In genomic region chr1:153746119-153746670, GRCm38 (mm10) we compare ENCODE assay signal across 11 mouse cellular contexts. TPM values are rescaled to one million over a fixed set of nuclear protein-coding genes. Genes with fewer than 3 reads are reported as not detected.
DNase-seq lines count a peak whose midpoint lies in the region; ATAC-seq and TF ChIP-seq lines count a peak whose summit lies in the region.
"Had no signal": no experiment of that assay in that cellular context is flagged by ENCODE, and none has a peak within 500 bp of the region (broad histone marks: within the 10 kb centered on the region; RNA-seq: fewer than 3 reads in every experiment).

No protein-coding gene starts in this region.

- TF ChIP-seq POLR2A in MEL (IDR thresholded peaks at IDR 0.05; ENCODE audit: control insufficient read depth in 1 of 2, insufficient read depth in 1 of 2, low read depth in 1 of 2, low read length in 2 of 2, poor library complexity in 1 of 2), result no peak

- no peaks in the 10 kb centered on the region for H3K9me3 ChIP-seq in forebrain, embryonic 11.5 days (ENCODE audit: control insufficient read depth, low read length)
- H3K9me3 ChIP-seq in forebrain, embryonic 10.5 days, result no peaks in the 10 kb centered on the region
- no peaks in the 10 kb centered on the region for H3K9me3 ChIP-seq in MEL (replicated peaks; ENCODE audit: insufficient read depth, low read length)
- no peaks in the 10 kb centered on the region for H3K9me3 ChIP-seq in hindbrain, embryonic 12.5 days (replicated peaks)
- H3K9me3 ChIP-seq in stomach, postnatal 0 days (ENCODE audit: control insufficient read depth, low read length), result no peaks in the 10 kb centered on the region
- H3K9me3 ChIP-seq: G1E; heart, embryonic 13.5 days; liver, embryonic 13.5 days had no signal

- WGBS in forebrain, embryonic 11.5 days, result 78% methylated on average over 14 of the region's 14 CpGs
- 84% methylated on average over 14 of the region's 14 CpGs for WGBS in forebrain, embryonic 10.5 days
- WGBS in hindbrain, embryonic 12.5 days, result 66% methylated on average over 14 of the region's 14 CpGs
- 81% methylated on average over 14 of the region's 14 CpGs for WGBS in stomach, postnatal 0 days

- TF ChIP-seq EP300 in MEL (IDR thresholded peaks at IDR 0.05; ENCODE audit: low read depth in 1 of 2, low read length in 2 of 2), result no peak
- no peak for TF ChIP-seq EP300 in stomach, postnatal 0 days (optimal IDR thresholded peaks at IDR 0.05)

- H3K79me2 ChIP-seq in MEL (ENCODE audit: control insufficient read depth, insufficient read depth, low read length, poor library complexity), result no peaks in the 10 kb centered on the region; the same call in 1 of the 2 replicates

- no peak overlapping the region for H3K9ac ChIP-seq in forebrain, embryonic 11.5 days (ENCODE audit: low read length)
- no peak overlapping the region for H3K9ac ChIP-seq in MEL (ENCODE audit: control insufficient read depth, low read depth, low read length, poor library complexity, severe bottlenecking)
- no peak overlapping the region; the same call in 1 of the 2 replicates for H3K9ac ChIP-seq in hindbrain, embryonic 12.5 days
- H3K9ac ChIP-seq in stomach, postnatal 0 days (ENCODE audit: low read length), result no peak overlapping the region
- H3K9ac ChIP-seq: heart, embryonic 13.5 days; liver, embryonic 13.5 days had no signal

- peaks cover under 1% of the 10 kb centered on the region; the same call in 1 of the 2 replicates for H3K27me3 ChIP-seq in forebrain, embryonic 11.5 days (ENCODE audit: control insufficient read depth, insufficient read depth, low read length)
- peaks cover 38% of the 10 kb centered on the region for H3K27me3 ChIP-seq in forebrain, embryonic 10.5 days (ENCODE audit: poor library complexity, severe bottlenecking)
- no peaks in the 10 kb centered on the region for H3K27me3 ChIP-seq in MEL (ENCODE audit: control insufficient read depth in 1 of 2, insufficient read depth in 2 of 2, low read length in 2 of 2)
- H3K27me3 ChIP-seq in hindbrain, embryonic 12.5 days, result peaks cover 2% of the 10 kb centered on the region; the same call in 1 of the 2 replicates
- H3K27me3 ChIP-seq in stomach, postnatal 0 days (ENCODE audit: control insufficient read depth, insufficient read depth, low read length), result no peaks in the 10 kb centered on the region

- no peak overlapping the region for H3K4me3 ChIP-seq in forebrain, embryonic 11.5 days (ENCODE audit: low read depth, low read length)
- H3K4me3 ChIP-seq in forebrain, embryonic 10.5 days, result no peak overlapping the region
- H3K4me3 ChIP-seq in MEL (ENCODE audit: control insufficient read depth in 1 of 2, insufficient read depth in 1 of 2, low read depth in 2 of 2, low read length in 2 of 2), result no peak overlapping the region
- no peak overlapping the region for H3K4me3 ChIP-seq in hindbrain, embryonic 12.5 days
- H3K4me3 ChIP-seq in stomach, postnatal 0 days (ENCODE audit: low read depth, low read length), result no peak overlapping the region
- H3K4me3 ChIP-seq: heart, embryonic 13.5 days; liver, embryonic 13.5 days had no signal

- peak; percentile 10; the same call in 1 of the 2 replicates for ATAC-seq in forebrain, embryonic 11.5 days (replicated peaks; ENCODE audit: low FRiP score)
- peak; percentile 38 for ATAC-seq in hindbrain, embryonic 12.5 days (ENCODE audit: low FRiP score)
- no peak for ATAC-seq in stomach, postnatal 0 days (ENCODE audit: low FRiP score, low TSS enrichment)
- ATAC-seq in megakaryocyte progenitor cell, adult 5-6 weeks (replicated peaks; ENCODE audit: poor library complexity), result no peak

- H3K36me3 ChIP-seq in forebrain, embryonic 11.5 days (ENCODE audit: control insufficient read depth, insufficient read depth, low read length), result no peaks in the 10 kb centered on the region
- H3K36me3 ChIP-seq in forebrain, embryonic 10.5 days (replicated peaks), result peaks cover 20% of the 10 kb centered on the region
- peaks cover 0 to 7% of the 10 kb centered on the region in 2 experiments; a peak in 1 of 4 replicates for H3K36me3 ChIP-seq in MEL (ENCODE audit: control insufficient read depth in 1 of 2, insufficient read depth in 2 of 2, low read length in 2 of 2)
- 0 out of 2 replicates have a peak, but pooled peaks cover 5% of the 10 kb centered on the region for H3K36me3 ChIP-seq in hindbrain, embryonic 12.5 days
- H3K36me3 ChIP-seq in stomach, postnatal 0 days (ENCODE audit: control insufficient read depth, insufficient read depth, low read length), result no peaks in the 10 kb centered on the region
- H3K36me3 ChIP-seq: G1E; liver, embryonic 13.5 days had no signal

- no peak overlapping the region for H3K4me2 ChIP-seq in forebrain, embryonic 11.5 days (ENCODE audit: low read depth, low read length, severe bottlenecking)
- H3K4me2 ChIP-seq in hindbrain, embryonic 12.5 days (replicated peaks), result no peak overlapping the region
- H3K4me2 ChIP-seq in stomach, postnatal 0 days (replicated peaks; ENCODE audit: low read depth), result no peak overlapping the region
- H3K4me2 ChIP-seq: heart, embryonic 13.5 days; liver, embryonic 13.5 days had no signal

- H3K4me1 ChIP-seq in forebrain, embryonic 11.5 days (replicated peaks; ENCODE audit: control insufficient read depth, insufficient read depth, low read length), result peaks cover 5% of the 10 kb centered on the region; the same call in 1 of the 2 replicates
- H3K4me1 ChIP-seq in forebrain, embryonic 10.5 days, result peaks cover 54% of the 10 kb centered on the region
- H3K4me1 ChIP-seq in MEL (ENCODE audit: control insufficient read depth in 1 of 2, insufficient read depth in 2 of 2, low read length in 2 of 2), result peaks cover 0 to 17% of the 10 kb centered on the region in 2 experiments; a peak in 2 of 4 replicates
- peaks cover 55% of the 10 kb centered on the region for H3K4me1 ChIP-seq in hindbrain, embryonic 12.5 days
- no peaks in the 10 kb centered on the region for H3K4me1 ChIP-seq in stomach, postnatal 0 days (replicated peaks; ENCODE audit: control insufficient read depth, insufficient read depth)

- DNase-seq in forebrain, embryonic 11.5 days (ENCODE audit: low spot score), result peak; percentile 57
- DNase-seq in forebrain, embryonic 10.5 days (ENCODE audit: extremely low spot score, low spot score), result no peak
- DNase-seq in MEL (ENCODE audit: low read depth, low spot score), result peak; percentile 13
- DNase-seq in naive thymus-derived CD4-positive, alpha-beta T cell, adult 2 months (ENCODE audit: low read depth), result peak; percentile 21
- no peak for DNase-seq in spleen, postnatal 10 days (ENCODE audit: low spot score in 2 of 2)
- DNase-seq in stomach, postnatal 0 days (ENCODE audit: low spot score), result no peak

- 0 out of 2 replicates have a peak overlapping the region, but pooled peaks have one; percentile 37 for H3K27ac ChIP-seq in forebrain, embryonic 11.5 days (ENCODE audit: low read depth, low read length)
- H3K27ac ChIP-seq in forebrain, embryonic 10.5 days, result no peak overlapping the region; the same call in 1 of the 2 replicates
- H3K27ac ChIP-seq in MEL (ENCODE audit: control insufficient read depth, low read depth, low read length), result no peak overlapping the region
- no peak overlapping the region for H3K27ac ChIP-seq in hindbrain, embryonic 12.5 days
- H3K27ac ChIP-seq in stomach, postnatal 0 days (replicated peaks), result no peak overlapping the region
- H3K27ac ChIP-seq: heart, embryonic 13.5 days; liver, embryonic 13.5 days had no signal

- TF ChIP-seq RAD21 in MEL (IDR thresholded peaks at IDR 0.05; ENCODE audit: low read depth, low read length), result no peak

- TF ChIP-seq CTCF in MEL (IDR thresholded peaks at IDR 0.05 in 2 of 3, conservative IDR thresholded peaks at IDR 0.05 in 1 of 3; ENCODE audit: control insufficient read depth in 1 of 3, insufficient read depth in 1 of 3, low read depth in 2 of 3, low read length in 3 of 3, poor library complexity in 1 of 3, severe bottlenecking in 1 of 3), result no peak
- TF ChIP-seq CTCF in stomach, postnatal 0 days (IDR thresholded peaks at IDR 0.05; ENCODE audit: low read depth), result no peak

TF ChIP-seq in MEL, 35 proteins besides CTCF, POLR2A, EP300 and RAD21:
- TF ChIP-seq NRF1 (IDR thresholded peaks at IDR 0.05; ENCODE audit: insufficient read depth, low read depth, low read length, poor library complexity, severe bottlenecking), result no peak
- no peak for TF ChIP-seq ZKSCAN1 (IDR thresholded peaks at IDR 0.05; ENCODE audit: low read depth, low read length)
- no peak for TF ChIP-seq GATA1 (IDR thresholded peaks at IDR 0.05; ENCODE audit: low read depth, low read length)
- no peak for TF ChIP-seq NELFE (IDR thresholded peaks at IDR 0.05; ENCODE audit: low read depth, low read length)
- no peak for TF ChIP-seq CHD2 (IDR thresholded peaks at IDR 0.05; ENCODE audit: low read length)
- TF ChIP-seq MYC (IDR thresholded peaks at IDR 0.05; ENCODE audit: low read depth, low read length), result no peak
- no peak for TF ChIP-seq USF1 (IDR thresholded peaks at IDR 0.05; ENCODE audit: low read depth, low read length)
- no peak for TF ChIP-seq MXI1 (IDR thresholded peaks at IDR 0.05; ENCODE audit: low read depth, low read length)
- TF ChIP-seq GABPA (IDR thresholded peaks at IDR 0.05; ENCODE audit: low read depth, low read length), result no peak
- TF ChIP-seq TCF12 (IDR thresholded peaks at IDR 0.05; ENCODE audit: low read depth, low read length), result no peak

RNA-seq across cellular contexts. Expression of gene Rnasel, which starts 3.0 kb away (rescaled TPM):
- 19.3 and 19.5 TPM in 2 replicates for polyA plus RNA-seq in forebrain, embryonic 11.5 days (2014; fragmentation: Nextera tagmentation; extraction: Ambion mirVana)
- polyA plus RNA-seq in forebrain, embryonic 10.5 days (2016; fragmentation: Nextera tagmentation; extraction: Ambion mirVana), result 7.4 and 7.7 TPM in 2 replicates
- 5.2 TPM in 2 replicates for total RNA-seq in MEL (2012; rRNA removed)
- 1 to 10 TPM in 1 of 2 experiments, not detected in 1; 8.1 TPM for polyA plus RNA-seq in MEL (2012; ENCODE audit: insufficient read depth in 1 of 2, insufficient read length in 2 of 2, low read depth in 1 of 2, low replicate concordance in 2 of 2, missing spikeins in 1 of 2)
- 39.5 and 40.0 TPM in 2 replicates for polyA plus RNA-seq in hindbrain, embryonic 12.5 days (2016; fragmentation: Nextera tagmentation; extraction: Ambion mirVana)
- 11.8 TPM in 2 replicates for polyA plus RNA-seq in stomach, postnatal 0 days (2015; fragmentation: Nextera tagmentation; extraction: Ambion mirVana)
- total RNA-seq in megakaryocyte progenitor cell, adult 5-6 weeks (2015), result 41.4 and 52.2 TPM in 2 replicates
- 46.4 and 58.3 TPM in 2 replicates for total RNA-seq in megakaryocyte progenitor cell, adult 5-6 weeks (2017)

RNA-seq across cellular contexts. Expression of gene Rgs16, which starts 6.0 kb away (rescaled TPM):
- polyA plus RNA-seq in forebrain, embryonic 11.5 days (2014; fragmentation: Nextera tagmentation; extraction: Ambion mirVana), result 24.3 and 25.3 TPM in 2 replicates
- 26.2 and 31.0 TPM in 2 replicates for polyA plus RNA-seq in forebrain, embryonic 10.5 days (2016; fragmentation: Nextera tagmentation; extraction: Ambion mirVana)
- not detected in 2 replicates for total RNA-seq in MEL (2012; rRNA removed)
- not detected for polyA plus RNA-seq in MEL (2012; ENCODE audit: insufficient read depth in 1 of 2, insufficient read length in 2 of 2, low read depth in 1 of 2, low replicate concordance in 2 of 2, missing spikeins in 1 of 2)
- 24.9 and 27.0 TPM in 2 replicates for polyA plus RNA-seq in hindbrain, embryonic 12.5 days (2016; fragmentation: Nextera tagmentation; extraction: Ambion mirVana)
- 2.3 and 2.7 TPM in 2 replicates for polyA plus RNA-seq in stomach, postnatal 0 days (2015; fragmentation: Nextera tagmentation; extraction: Ambion mirVana)
- total RNA-seq in megakaryocyte progenitor cell, adult 5-6 weeks (2015), result not detected in 2 replicates
- 0.44 TPM in 1 of 2 replicates, not detected in the other for total RNA-seq in megakaryocyte progenitor cell, adult 5-6 weeks (2017)
- total RNA-seq: G1E had no signal
- polyA plus RNA-seq: G1E had no signal

Comparison
In these comparisons a context has a peak if more than half of its experiments do, and no peak if none do; other contexts are left out.
1. DNase-seq: peak in forebrain, embryonic 11.5 days (single experiment), MEL (single experiment) and naive thymus-derived CD4-positive, alpha-beta T cell, adult 2 months (single experiment); none in forebrain, embryonic 10.5 days (single experiment), spleen, postnatal 10 days (0 of 2) and stomach, postnatal 0 days (single experiment).
2. ATAC-seq: peak in forebrain, embryonic 11.5 days (single experiment) and hindbrain, embryonic 12.5 days (single experiment); none in stomach, postnatal 0 days (single experiment) and megakaryocyte progenitor cell, adult 5-6 weeks (single experiment).